Mouse (Mus musculus) G1E (cell line): ENCODE measurements around the gene Ndufa3. TPM values are rescaled to one million over a fixed set of nuclear protein-coding genes. Genes with fewer than 3 reads are reported as not detected.

Experiments
- ATAC-seq: 2 replicates; pipeline ENCODE4 v1.8.0; 2016; ENCODE audit warnings: mild to moderate bottlenecking; ENCODE audit not compliant: insufficient number of reproducible peaks, poor library complexity, low FRiP score, severe bottlenecking; ENCODE audit errors: extremely low read depth
- DNase-seq: peaks from one replicate; pipeline ENCODE4 v3.0.0; 2012; ENCODE audit warnings: low spot score
- H3K27me3 ChIP-seq: 2 replicates; pipeline ENCODE4 v1.6.1; 2012; ENCODE audit warnings: mild to moderate bottlenecking, low read length, inconsistent platforms; ENCODE audit not compliant: insufficient read depth
- H3K36me3 ChIP-seq: replicated peaks from 2 replicates; pipeline ENCODE3; 2012; ENCODE audit warnings: mild to moderate bottlenecking, inconsistent platforms
- H3K4me1 ChIP-seq: 2 replicates; pipeline ENCODE4 v1.6.1; 2012; ENCODE audit warnings: low read depth, low read length, inconsistent platforms, mixed read lengths; ENCODE audit not compliant: insufficient read depth
- H3K4me3 ChIP-seq: 2 replicates; pipeline ENCODE4 v1.5.1; 2012; ENCODE audit warnings: low read depth, mild to moderate bottlenecking, inconsistent platforms, low read length, moderate library complexity, mixed read lengths
- H3K9me3 ChIP-seq: replicated peaks from 2 replicates; pipeline ENCODE4 v1.6.1; 2012; ENCODE audit warnings: inconsistent platforms
- CTCF ChIP-seq: IDR thresholded peaks from 2 replicates; pipeline ENCODE4 v1.5.1; 2012; ENCODE audit warnings: low read depth, low read length, inconsistent platforms, mixed read lengths
- GATA1 ChIP-seq: IDR thresholded peaks from 2 replicates; pipeline ENCODE4 v1.6.1; 2012; ENCODE audit warnings: borderline replicate concordance, low read length, inconsistent platforms, mixed read lengths
- GATA2 ChIP-seq: IDR thresholded peaks from 2 replicates; pipeline ENCODE4 v1.6.1; 2012; ENCODE audit warnings: low read depth, low read length, inconsistent platforms, borderline replicate concordance
- POLR2AphosphoS5 ChIP-seq: IDR thresholded peaks from 2 replicates; pipeline ENCODE4 v1.6.1; 2012; ENCODE audit warnings: low read depth, low read length, inconsistent platforms; ENCODE audit not compliant: insufficient replicate concordance
- TAL1 ChIP-seq: conservative IDR thresholded peaks from 2 replicates; pipeline ENCODE4 v1.6.1; 2012; ENCODE audit warnings: low read depth, low read length, inconsistent platforms, mixed read lengths
- polyA plus RNA-seq: library from polyadenylated mRNA; stranded (reverse); fragments of >175 nt; gene quantifications from 2 replicates; pipeline ENCODE4 v1.2.3, GENCODE M21; 2012
- total RNA-seq, 2 experiments: library from RNA; stranded (forward) in 1 of 2; stranded (reverse) in 1 of 2; fragments of 200-1000 nt in 1 of 2; fragments of >200 nt in 1 of 2; fragmentation: Nextera tagmentation in 1 of 2; gene quantifications; 2 replicates each; pipeline ENCODE4 v1.2.3; 2014 to 2017

Ndufa3 gene
- total and polyA plus RNA-seq, 3 experiments: 18.9 to 234 (median 179) TPM

DNA sequence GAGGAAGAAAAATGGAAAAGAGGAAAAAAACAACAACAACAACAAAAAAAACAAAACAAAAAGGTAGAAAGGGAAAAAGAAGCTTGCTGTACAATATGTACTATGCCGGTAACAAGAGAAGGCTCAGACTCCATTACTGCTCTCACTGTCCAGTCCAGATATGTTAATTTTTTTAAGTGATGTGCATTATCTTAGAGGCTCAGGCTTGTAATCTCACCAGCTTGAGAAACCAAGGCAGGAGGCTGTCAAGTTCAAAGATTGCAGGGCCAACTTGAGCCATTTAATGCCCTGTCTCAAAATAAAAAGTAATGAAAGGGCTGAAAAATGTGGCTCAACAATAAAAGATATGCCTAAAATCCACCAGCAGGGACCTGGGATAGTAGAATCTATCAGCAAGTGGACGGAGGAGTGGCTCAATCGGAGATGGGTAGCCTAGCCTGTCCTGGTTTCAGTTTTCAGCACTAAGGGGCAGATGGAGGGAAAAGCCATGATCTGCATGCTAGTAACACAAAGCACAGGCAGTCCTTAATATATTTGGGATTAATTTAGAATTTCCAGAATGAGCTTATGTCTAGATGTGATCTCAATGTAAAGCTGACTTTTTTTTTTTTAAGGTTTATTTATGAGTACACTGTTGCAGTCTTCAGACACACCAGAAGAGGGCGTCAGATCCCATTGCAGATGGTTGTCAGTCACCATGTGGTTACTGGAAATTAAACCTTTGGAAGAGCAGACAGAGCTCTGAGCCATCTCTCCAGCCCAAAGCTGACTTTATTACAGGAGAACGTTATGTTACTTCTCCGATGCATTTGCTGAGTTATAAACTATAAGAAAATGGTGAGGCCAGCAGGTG, 558 bp upstream of the Ndufa3 start:
- TF ChIP-seq CTCF (0 out of 2 replicates have a peak, but pooled peaks have one; percentile 11), GATA2 (no peak), TAL1 (no peak), GATA1 (no peak), POLR2AphosphoS5 (no peak)
- H3K4me1 ChIP-seq: peaks cover 27% of the 10 kb centered on the region
- H3K9me3 ChIP-seq: no peaks in the 10 kb centered on the region
- peaks cover 30% of the 10 kb centered on the region for H3K36me3 ChIP-seq
- DNase-seq (no peak), ATAC-seq (no peak)
- H3K27me3 ChIP-seq: peaks cover 35% of the 10 kb centered on the region
- peak overlapping the region; percentile 75 for H3K4me3 ChIP-seq

DNA sequence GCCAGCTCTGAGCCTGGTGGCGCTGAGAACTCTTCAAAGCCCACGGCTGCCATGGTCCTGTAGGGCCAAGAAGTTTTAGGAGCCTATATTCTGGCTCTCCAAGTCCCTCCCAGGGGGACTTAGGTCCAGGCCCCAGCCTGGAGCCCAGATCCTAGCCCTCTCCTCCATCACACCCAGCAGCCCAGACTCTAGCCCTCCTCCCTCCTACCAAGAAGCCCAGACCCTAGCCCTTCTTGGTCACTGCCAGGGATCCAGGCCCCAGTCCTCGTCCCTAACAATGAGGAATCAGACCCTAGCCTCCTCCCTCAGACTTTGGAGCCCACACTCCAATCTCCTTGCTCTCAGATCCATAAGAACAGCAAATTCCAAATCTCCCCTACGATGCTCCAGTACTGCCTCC, 11.9 kb downstream of the Ndufa3 start:
- Histone ChIP-seq H3K4me3 (peak overlapping the region; percentile 73), H3K9me3 (no peaks in the 10 kb centered on the region), H3K36me3 (peaks cover 85% of the 10 kb centered on the region), H3K4me1 (peaks cover 52% of the 10 kb centered on the region), H3K27me3 (no peaks in the 10 kb centered on the region)
- ATAC-seq: no peak
- peak; percentile 10 for DNase-seq
- TF ChIP-seq CTCF (no peak), POLR2AphosphoS5 (no peak), GATA1 (no peak), GATA2 (no peak), TAL1 (no peak)

DNA sequence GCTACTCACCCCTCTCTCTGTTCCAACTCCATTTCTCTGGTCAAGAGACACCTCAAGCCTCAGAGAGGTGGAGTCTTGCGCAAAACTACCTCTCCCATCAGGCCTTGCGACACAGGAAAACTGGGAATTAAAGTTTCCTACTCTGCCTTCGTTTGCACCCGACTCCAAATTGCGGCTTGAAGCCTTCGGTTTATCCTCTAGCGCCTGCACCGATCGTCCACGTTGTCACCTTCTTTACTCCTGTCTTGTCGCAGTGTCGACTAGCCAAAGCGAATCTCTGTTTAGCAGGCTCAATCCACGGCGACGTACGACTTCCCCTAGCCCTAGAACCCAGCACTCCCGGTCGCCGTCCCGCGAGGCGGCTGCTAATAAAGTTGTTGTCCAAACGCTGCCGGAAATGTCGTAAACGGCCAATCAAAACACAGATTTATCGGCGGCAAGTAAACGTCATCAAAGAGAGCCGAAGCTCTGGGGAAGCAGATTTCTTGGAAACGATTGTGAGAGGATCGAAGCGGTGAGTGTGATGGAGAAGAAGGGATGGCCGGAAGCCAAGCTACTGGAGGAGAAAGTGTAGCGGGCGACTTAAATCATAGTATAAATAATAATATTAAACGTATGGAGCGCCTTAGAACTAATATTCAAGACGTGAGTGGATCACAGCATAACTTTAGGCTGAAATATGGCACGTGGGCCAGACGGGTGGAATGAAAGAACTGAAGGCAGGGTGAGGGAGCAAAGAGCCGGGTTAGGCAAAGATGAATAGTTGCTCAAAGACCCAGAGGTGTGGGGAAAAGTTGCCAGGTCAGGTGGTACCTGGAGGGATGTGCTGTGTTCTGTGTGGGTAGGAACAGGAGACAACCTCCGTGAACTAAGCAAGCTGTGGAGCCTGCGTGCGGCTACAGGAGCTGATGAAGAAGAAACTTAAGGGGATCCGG, 12.6 kb downstream of the Ndufa3 start, which contains the start of the genes Tfpt and Prpf31:
TSS of gene Tfpt (minus strand) at position 387 of the 935 bp plus-strand sequence.
TSS of gene Prpf31 (plus strand) at position 443 of the 935 bp plus-strand sequence.
- Histone ChIP-seq H3K4me1 (peaks cover 52% of the 10 kb centered on the region), H3K36me3 (peaks cover 85% of the 10 kb centered on the region), H3K4me3 (peak within 1 kb of the TSS; percentile 73), H3K27me3 (no peaks in the 10 kb centered on the region), H3K9me3 (no peaks in the 10 kb centered on the region)
- DNase-seq (peak; percentile 75), ATAC-seq (peak; percentile 85)
- TF ChIP-seq POLR2AphosphoS5 (no peak), TAL1 (no peak), GATA2 (no peak), GATA1 (no peak), CTCF (no peak)

DNA sequence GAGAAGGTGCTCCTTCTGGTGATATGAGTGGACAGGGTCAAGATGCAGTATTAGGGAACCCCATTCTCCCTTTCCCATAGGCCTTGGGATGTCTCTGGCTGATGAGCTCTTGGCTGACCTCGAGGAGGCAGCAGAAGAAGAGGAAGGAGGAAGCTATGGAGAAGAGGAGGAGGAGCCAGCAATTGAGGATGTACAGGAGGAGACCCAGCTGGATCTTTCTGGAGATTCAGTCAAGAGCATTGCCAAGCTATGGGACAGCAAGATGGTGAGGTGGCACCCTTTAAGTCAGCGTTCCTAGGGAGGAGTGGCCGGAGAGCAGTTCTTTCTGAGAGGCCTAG, 13.3 kb downstream of the Ndufa3 start:
- peaks cover 85% of the 10 kb centered on the region for H3K36me3 ChIP-seq
- TF ChIP-seq POLR2AphosphoS5 (no peak), GATA2 (no peak), TAL1 (no peak), CTCF (no peak), GATA1 (no peak)
- H3K27me3 ChIP-seq: no peaks in the 10 kb centered on the region
- H3K9me3 ChIP-seq: no peaks in the 10 kb centered on the region
- peak overlapping the region; percentile 73 for H3K4me3 ChIP-seq
- ATAC-seq: peak; percentile 18; the same call in 1 of the 2 replicates
- peak; percentile 22 for DNase-seq
- peaks cover 51% of the 10 kb centered on the region for H3K4me1 ChIP-seq

DNA sequence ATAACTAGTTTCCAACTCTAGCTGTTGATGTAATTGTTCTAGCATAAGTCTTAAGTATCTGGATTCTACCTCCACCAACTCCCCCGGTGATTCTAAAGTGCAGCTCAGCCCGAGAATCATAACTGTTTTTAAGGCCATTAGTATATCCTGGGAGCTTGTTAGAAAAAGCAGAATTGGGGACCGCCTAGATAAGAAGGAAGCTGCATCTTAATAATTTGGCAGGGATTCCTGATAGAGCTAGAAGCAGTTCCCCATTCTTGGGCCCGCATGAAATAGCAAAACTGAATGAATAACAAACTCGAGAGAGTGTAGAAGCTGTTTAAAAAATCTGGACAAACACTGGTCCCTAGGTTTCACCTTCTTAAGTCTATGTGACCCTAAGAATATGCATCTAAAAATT, 26.2 kb downstream of the Ndufa3 start:
- no peak overlapping the region; the same call in 1 of the 2 replicates for H3K4me3 ChIP-seq
- H3K36me3 ChIP-seq: peaks cover 69% of the 10 kb centered on the region
- TF ChIP-seq TAL1 (no peak), GATA1 (no peak), POLR2AphosphoS5 (no peak), GATA2 (no peak), CTCF (no peak)
- ATAC-seq: no peak
- no peak for DNase-seq
- no peaks in the 10 kb centered on the region for H3K27me3 ChIP-seq
- H3K9me3 ChIP-seq: no peaks in the 10 kb centered on the region
- peaks cover 49% of the 10 kb centered on the region for H3K4me1 ChIP-seq

DNA sequence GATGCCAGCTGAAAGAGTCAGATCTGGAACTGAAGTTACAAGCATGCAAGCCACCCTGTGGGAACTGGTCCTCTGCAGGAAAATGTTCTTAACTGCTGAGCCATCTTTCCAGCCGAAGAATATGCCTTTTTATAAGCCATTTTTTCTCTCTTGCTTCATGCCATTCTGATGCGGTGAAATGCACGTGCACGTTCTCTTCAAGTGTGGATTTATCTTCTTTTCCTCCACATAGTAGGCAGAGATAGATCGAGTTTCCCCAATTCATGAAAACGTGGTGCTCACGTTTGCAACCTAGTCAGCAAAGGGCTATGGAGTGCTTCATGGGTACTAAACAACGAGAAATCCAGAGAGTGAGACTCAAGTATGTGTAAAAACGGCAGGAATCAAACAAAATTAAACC, 26.7 kb downstream of the Ndufa3 start:
- H3K36me3 ChIP-seq: peaks cover 69% of the 10 kb centered on the region
- peak overlapping the region; percentile 86; the same call in 1 of the 2 replicates for H3K4me3 ChIP-seq
- no peaks in the 10 kb centered on the region for H3K9me3 ChIP-seq
- peaks cover 53% of the 10 kb centered on the region for H3K4me1 ChIP-seq
- no peak for DNase-seq
- H3K27me3 ChIP-seq: no peaks in the 10 kb centered on the region
- no peak for ATAC-seq
- TF ChIP-seq GATA2 (no peak), CTCF (no peak), GATA1 (no peak), POLR2AphosphoS5 (no peak), TAL1 (no peak)
